Mouse (Mus musculus) left cerebral cortex, adult 11 months (tissue): ENCODE results near the gene Clec10a.

Experiments used
- DNase-seq: peaks from one replicate; pipeline ENCODE4 v3.0.0; 2022; ENCODE audit warnings: low spot score

Clec10a gene

GRCm38 (mm10) chr11:70180496-70180895, 24.5 kb downstream of the Clec10a start:
- DNase-seq: no peak

- no peak for DNase-seq
These were observed 29.1 kb downstream of the Clec10a start for GRCm38 (mm10) chr11:70185120-70185519.

- DNase-seq: no peak
These were observed 33.5 kb downstream of the Clec10a start for GRCm38 (mm10) chr11:70189319-70190134.

- no peak for DNase-seq
These were observed 35.2 kb downstream of the Clec10a start for GRCm38 (mm10) chr11:70191188-70191587.

GRCm38 (mm10) chr11:70192157-70192556, 36.2 kb downstream of the Clec10a start:
- DNase-seq: no peak

- no peak for DNase-seq
These were observed 37.6 kb downstream of the Clec10a start for GRCm38 (mm10) chr11:70193354-70194285.

- DNase-seq: no peak
These were observed 42.3 kb downstream of the Clec10a start for GRCm38 (mm10) chr11:70198332-70198731.

- no peak for DNase-seq
These were observed 43.1 kb downstream of the Clec10a start for GRCm38 (mm10) chr11:70199107-70199506.

- no peak for DNase-seq
These were observed 44.1 kb downstream of the Clec10a start for GRCm38 (mm10) chr11:70200036-70200608.

GRCm38 (mm10) chr11:70201691-70202090, 45.7 kb downstream of the Clec10a start:
- DNase-seq: no peak

- DNase-seq: no peak
These were observed 50.8 kb downstream of the Clec10a start for GRCm38 (mm10) chr11:70206801-70207200.

- no peak for DNase-seq
These were observed 51.3 kb downstream of the Clec10a start for GRCm38 (mm10) chr11:70207283-70207682.

- no peak for DNase-seq
These were observed 52.9 kb downstream of the Clec10a start for GRCm38 (mm10) chr11:70208778-70209388.

GRCm38 (mm10) chr11:70210681-70211080, 54.7 kb downstream of the Clec10a start:
- no peak for DNase-seq

GRCm38 (mm10) chr11:70211972-70212371, 56.0 kb downstream of the Clec10a start:
- no peak for DNase-seq

GRCm38 (mm10) chr11:70212423-70212822, 56.4 kb downstream of the Clec10a start, which contains the start of gene Slc16a11:
TSS of gene Slc16a11 (plus strand) at chr11:70212752.
- no peak for DNase-seq

GRCm38 (mm10) chr11:70212896-70213295, 56.9 kb downstream of the Clec10a start:
- DNase-seq: no peak

- no peak for DNase-seq
These were observed 57.7 kb downstream of the Clec10a start for GRCm38 (mm10) chr11:70213736-70214135.

GRCm38 (mm10) chr11:70214191-70214855, 58.3 kb downstream of the Clec10a start:
- no peak for DNase-seq

GRCm38 (mm10) chr11:70214856-70215209, 58.8 kb downstream of the Clec10a start:
- DNase-seq: no peak

GRCm38 (mm10) chr11:70215301-70215700, 59.3 kb downstream of the Clec10a start:
- no peak for DNase-seq
